Mouse (Mus musculus) right cerebral cortex, postnatal 14 days (tissue): ENCODE results near the gene Unc13a.
"Not testable (repeated sequence)": the region's sequence is repeated elsewhere in the genome, so short reads cannot be mapped to it uniquely, and the experiment has no call there.

Experiments used
- DNase-seq: peaks from one replicate; pipeline ENCODE4 v3.0.0; 2022

The Unc13a gene

DNA sequence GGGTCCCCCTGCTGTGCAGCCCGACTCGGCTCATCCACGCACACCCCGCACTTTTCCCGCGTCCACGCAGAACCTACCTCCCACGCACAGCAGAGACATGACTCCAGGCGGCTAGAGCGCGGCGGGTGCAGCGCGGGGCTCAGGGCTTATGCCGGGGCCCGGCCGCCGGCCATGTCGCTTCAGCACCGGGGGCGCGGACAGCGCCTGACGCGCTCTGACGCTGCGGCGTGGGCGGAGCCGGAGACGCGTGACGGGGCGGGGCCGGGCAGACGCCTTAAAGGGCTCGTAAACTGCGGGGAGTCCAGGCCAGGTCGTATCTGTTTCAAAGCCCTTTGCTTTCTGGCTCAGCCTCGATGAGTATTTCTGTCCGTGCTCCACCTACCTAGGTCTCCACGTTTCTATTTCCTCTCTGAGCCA is at the start of gene Unc13a:
TSS of gene Unc13a (minus strand) at position 209 of the 417 bp plus-strand sequence.
- peak; percentile 94 for DNase-seq

DNA sequence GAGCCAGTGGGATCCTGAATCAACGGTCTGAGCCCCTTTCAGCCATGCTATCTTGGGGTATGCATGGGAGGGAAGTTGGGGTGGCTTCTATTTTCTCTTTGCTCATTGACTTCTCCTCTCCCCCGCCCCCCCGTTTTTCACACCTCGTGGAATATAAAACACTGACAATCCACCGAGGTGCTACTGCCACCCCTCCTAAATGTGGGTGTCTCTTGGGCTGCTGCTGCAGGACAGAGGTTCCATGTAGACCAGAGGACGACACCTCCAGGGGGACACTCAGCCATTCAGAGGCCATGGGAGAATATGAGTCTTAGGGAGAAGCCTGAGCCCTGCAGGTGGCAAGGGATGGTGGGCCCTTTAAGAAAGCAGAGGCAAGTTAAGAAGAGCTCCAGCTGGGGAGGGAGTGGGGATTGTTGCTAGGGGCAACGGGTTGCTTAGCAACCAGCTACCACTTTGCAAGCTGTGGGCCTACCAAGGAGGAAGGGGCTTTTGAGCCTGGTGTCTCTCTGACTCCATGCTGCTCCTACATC is 48.4 kb upstream of the Unc13a start:
- peak; percentile 81 for DNase-seq

DNA sequence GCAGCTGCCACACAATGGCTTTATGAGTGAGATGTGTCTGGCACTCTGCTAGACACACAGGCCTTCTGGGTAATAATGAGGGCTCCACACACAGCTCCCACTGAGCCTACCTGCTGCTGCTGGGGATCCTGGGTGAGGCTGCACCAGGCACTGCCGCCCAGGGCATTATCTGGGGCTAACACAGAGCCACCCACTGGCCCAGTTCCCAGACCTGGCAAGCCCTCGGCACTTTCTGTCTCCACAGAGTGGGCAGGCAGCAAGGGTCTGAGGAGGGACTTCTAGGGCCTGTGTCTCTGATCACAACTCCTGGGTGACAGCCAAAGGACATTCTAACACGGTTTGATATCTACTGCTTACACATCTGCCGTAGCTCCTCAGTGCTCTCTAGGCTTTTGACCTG is 47.7 kb upstream of the Unc13a start:
- DNase-seq, result peak; percentile 61

DNA sequence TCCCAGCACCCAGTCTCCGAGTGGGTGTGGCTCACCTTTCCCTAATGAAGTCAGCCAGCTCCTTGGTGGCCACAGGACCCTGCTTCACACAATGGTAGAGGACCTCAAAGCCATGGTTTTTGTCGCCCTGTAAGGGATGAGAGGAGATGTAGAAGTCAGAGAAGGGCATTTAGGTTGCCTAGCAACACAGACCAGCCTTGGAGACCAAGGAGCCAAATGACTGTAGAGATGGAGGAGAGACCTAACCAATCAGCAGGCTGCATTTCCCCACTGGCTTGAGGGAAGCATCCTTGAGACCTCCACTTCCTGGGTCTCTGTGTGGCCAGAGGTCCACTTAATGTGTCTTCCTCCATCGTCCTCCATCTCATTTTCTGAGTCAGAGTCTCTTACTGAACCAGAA is 46.7 kb upstream of the Unc13a start:
- no peak for DNase-seq

DNA sequence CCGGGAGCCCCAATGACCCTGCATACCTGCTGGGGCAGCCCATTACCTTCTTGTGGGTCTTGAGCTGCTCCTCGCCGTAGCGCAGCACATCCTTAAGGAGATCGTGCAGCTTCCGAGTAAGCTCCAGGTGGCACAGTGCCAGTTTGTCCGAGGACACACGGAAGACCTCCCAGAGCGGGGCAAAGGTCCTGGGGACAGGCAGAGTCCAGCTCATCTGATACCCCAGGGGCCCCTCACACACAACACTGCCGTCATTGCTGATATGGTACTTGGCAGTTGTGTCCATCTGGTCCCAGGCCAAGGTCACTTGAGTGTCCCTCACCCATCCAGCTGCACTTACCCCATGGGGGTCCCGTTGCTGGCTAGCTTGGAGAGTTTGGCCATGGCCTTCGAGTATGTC is 45.5 kb upstream of the Unc13a start:
- DNase-seq, result no peak

DNA sequence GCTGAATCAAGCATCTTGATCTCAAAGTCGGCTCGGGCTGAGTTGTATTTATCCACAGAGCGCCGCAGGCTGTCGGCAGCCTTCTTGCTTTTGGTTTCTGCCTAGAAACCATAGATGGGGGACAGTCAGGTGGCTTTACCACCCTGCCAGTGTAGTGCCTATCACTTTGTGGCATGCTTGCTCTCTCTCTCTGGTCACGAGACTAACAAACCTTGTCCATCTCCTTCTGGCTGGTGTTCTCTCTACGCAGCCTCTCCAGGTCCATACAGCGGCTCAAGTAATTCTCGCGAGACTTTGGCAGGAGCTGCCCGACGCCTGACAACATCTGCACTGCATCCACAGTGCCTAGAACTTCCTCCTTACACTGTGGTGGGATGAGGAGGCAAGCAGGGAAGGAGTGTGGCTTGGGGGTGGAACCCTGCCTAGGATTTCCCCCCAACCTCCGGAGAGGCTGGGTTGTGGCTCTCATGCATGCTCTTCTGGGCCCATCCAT is 45.0 kb upstream of the Unc13a start:
- DNase-seq, result no peak

DNA sequence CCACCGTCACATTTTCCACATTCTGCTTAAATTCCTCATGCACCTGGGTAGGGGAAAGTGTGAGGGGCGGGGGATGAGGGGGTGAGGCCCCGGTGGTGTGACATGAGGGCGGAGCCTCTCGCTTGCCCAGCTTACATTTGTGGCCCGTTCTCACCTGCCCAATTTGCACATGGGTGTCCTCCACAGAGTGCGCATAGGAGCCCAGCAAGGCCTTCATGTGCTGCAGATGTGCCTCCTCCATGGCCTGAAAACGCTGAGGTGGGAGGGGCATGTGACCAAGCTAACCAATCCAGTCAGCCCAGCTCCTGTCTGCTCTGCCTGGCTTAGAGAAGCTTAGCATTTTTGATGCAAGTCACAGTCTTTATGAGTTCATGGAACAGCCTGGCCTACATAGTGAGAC is 44.0 kb upstream of the Unc13a start:
- DNase-seq, result no peak

DNA sequence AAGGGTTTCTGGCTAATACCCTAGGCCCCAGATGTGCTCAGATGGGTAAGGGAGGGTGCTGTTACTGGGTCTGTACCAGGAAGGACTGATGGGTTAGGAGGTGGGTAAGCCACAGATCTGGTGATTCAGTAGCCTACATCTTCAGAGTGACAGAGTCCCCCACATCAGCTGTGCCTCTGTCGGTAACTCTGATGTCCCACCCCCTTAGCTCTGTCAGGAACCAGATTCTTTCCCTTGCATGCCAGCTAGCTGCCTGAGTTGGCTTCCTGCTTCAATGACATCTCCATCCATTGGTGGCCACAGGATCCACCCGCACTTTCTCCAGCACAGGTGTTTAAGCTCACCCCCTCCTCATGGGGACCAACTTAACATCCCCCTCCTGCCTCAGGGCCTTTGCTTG is 40.0 kb upstream of the Unc13a start:
- DNase-seq, result no peak

DNA sequence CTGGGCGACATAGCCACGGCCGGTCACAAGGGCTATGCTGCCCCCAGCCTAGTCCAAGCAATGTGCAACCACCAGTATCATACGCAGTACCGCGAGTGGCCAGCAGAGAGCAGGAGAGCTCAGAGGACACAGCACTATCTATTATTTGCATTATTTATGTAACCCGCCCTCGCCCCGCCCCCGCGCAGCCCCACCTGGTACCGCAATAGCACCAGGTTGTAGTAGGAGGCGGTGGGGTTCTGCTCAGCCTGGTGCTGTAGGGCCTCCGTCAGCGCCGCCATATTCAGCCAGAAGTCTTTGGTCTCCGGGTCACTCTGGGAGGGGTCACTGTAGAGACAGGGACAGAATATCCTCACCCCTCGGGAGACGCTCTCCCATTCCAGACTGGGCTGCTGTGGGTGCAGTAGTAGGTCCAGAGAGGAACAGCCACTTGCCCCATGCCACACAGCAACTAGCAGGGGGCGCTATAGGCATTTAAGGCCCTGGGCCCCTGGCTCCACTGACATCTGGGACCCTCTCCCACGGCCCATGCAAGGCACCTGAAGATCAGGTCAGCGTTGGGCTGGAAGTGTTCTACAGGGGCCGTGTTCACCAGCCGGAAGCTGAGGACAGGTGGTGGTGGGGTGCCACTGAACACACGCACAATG is 38.4 kb upstream of the Unc13a start:
- peak; percentile 92 for DNase-seq

DNA sequence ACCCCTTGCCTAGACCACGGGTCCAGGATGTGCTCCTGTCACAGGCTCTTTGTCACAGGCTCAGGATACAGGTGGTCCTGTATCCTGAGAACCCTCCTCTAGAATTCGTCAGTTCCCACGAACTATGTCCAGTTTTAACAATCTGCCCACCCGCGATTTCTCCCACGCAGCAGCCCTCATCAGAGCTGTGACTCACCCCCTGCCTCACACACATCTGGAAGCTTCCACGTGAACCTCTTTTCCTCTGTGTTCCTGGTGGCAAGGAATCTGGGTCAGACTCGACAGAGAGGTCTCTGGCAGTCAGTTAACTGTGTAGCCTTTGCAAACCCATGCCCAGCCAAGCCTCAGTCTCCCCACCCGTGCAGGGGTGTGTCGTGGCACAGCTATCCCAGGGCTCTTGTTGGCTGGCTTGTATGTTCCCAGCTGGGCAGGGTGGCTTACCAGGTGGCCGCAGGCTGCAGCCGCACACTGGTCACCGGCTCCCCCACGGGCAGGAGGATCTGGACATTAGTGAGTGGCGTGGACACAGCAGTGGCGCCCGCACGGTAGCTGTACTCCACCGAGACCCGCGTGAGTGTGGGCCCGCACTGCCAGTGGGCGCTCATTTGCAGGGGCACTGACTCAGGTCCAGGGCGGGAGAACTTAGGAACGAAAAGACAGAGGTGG is 37.7 kb upstream of the Unc13a start:
- peak; percentile 14 for DNase-seq

DNA sequence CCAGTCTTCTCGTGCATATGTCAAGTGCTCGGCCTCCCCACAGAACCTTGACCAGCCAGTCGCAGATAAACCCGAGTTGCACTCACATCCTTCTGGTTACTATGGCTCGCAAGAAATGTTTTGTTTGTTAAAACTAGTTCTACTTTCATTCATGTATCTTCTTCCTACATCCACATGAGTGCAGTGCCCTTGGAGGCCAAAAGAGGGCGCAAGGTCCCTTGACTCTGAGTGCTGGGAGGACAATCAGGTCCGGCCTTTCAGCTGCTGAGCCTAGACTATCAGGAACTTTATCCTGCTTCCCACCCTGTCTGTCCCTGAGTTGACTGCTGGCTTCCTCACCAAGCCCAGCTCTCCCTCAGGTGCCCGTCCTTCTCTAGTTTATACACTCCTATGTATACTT is 36.3 kb upstream of the Unc13a start:
- peak; percentile 61 for DNase-seq

DNA sequence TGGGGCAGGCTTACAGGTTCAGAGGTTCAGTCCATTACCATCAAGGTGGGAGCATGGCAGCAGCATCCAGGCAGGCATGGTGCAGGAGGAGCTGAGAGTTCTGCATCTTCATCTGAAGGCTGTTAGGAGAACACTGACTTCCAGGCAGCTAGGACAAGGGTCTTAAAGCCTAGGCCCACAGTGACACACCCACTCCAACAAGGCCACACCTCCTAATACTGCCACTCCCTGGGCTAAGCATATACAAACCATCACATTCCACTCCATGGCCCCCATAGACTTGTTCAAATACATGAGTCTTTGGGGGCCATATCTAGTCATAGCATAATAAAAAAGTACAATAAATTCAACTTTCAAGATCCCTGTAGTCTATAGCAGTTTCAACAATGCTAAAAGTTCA is 31.8 kb upstream of the Unc13a start:
- DNase-seq, result not testable (repeated sequence)

DNA sequence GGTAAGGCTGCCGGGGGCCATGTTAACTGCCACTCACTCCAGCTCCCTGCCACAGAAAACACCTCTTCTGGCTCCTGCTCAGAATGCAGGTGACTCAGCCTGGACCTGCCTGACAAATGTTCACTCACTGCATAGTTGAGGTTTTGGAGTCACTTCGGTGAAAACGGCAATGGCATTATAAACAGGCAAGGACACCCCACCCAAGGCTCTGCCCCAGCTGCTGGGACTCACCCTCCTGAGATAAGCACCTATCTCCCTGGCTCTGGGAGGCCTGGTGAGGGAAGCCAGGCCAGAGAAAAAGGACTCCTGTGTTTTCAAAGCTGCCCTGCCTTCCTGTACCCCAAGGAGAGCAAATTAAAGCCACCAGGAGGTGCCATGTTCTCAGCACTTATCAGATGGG is 31.4 kb upstream of the Unc13a start:
- DNase-seq, result no peak

DNA sequence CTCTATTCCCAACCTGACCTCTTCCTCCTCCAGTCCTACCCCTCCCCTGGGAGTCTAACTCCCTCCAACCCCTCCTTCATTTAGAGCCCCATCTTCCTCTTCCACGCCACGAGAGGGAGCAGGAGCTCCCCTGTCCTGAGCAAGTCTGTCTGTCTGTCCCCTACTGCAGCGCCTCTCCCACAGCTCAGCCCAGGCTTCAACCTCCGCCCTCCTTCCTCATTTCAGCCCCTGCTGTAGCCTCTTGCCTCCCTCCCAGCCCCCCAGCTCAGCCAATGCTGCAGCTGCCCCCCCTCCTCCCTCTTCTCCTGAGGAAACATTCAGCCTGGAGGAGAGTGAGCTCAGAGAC is 30.5 kb upstream of the Unc13a start:
- no peak for DNase-seq

DNA sequence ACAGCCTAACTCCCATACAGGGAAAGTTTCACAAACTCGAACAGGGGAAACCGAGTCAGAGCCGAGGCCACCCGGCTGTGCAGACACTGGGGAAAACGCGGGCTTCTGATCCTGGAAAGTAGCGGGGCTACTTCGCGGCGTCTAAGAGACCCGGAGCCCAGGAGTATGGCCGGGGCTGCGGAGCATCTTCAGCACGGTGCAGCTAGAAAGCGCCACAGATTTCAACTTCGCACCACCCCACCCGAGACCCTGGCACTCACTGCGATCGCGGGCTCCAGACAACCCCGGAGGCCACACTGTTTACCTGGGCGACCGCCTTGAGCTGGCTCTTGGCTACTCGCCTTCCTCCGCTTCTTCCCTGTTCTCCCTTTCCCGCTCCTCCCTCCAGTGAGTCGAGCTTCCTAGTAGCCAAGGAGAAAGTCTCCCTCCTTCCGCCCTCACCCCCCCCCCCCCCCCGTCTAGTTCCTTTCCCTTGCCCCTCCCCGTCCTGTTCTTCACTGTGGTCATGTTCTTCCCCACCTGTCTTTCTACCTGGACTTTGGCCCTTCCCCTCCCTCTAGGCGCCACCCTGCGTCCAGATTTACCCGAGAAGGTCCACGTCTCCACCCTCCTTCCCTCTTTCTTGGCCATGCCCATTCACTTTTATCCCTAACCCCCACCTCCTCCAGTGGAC is 30.0 kb upstream of the Unc13a start, which contains the start of gene B3gnt3:
TSS of gene B3gnt3 (minus strand) at position 376 of the 673 bp plus-strand sequence.
- DNase-seq, result no peak

DNA sequence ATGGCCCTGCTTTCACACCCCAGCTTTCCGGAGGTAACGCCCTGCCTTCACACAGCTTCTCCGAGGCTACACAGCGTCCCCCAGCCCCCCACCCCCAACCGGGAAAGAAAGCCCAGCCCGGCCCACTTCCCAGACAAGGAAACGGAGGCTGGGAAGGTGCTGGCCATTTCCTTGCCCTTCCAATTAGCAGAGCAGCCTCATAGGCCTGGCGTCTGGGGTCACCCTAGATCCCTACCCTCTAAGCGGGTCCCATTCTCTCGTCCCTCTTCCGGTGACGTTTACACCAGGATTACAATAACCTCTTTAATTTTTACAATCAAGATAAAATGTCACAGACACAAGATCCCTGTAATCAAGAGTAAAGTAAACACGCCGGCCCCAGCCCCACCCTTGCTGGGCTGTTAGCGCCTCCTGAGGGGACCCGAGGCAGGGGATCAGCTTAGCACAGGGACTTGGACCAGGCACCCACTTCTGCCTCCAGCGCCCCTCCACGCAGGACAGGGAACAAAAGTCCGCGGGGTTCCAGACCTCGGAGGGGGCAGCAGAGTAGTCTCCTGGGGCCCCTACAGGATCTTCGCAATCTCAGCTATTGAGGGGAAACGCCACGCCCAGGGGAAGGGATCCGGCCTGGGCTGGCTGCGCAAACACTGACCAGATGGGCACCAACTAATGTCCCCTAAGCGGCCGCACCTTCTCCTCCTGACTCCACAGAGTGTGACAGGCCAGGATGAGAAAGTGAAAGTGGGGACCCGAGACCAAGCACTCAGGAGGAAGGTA is 29.1 kb upstream of the Unc13a start:
- DNase-seq, result no peak

DNA sequence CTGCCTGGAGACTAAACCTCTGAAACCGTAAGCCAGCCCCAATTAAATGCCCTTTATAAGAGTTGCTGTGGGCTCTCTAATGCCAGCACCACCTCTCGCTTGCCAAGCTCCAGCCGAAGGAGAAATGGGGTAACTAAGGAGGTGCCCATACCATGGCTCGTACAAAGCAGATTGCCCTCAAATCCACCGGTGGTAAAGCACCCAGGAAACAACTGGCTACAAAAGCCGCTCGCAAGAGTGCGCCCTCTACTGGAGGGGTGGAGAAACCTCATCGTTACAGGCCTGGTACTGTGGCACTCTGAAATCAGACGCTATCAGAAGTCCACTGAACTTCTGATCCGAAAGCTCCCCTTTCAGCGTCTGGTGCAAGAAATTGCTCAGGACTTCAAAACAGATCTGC is 23.9 kb upstream of the Unc13a start:
- DNase-seq, result not testable (repeated sequence)

DNA sequence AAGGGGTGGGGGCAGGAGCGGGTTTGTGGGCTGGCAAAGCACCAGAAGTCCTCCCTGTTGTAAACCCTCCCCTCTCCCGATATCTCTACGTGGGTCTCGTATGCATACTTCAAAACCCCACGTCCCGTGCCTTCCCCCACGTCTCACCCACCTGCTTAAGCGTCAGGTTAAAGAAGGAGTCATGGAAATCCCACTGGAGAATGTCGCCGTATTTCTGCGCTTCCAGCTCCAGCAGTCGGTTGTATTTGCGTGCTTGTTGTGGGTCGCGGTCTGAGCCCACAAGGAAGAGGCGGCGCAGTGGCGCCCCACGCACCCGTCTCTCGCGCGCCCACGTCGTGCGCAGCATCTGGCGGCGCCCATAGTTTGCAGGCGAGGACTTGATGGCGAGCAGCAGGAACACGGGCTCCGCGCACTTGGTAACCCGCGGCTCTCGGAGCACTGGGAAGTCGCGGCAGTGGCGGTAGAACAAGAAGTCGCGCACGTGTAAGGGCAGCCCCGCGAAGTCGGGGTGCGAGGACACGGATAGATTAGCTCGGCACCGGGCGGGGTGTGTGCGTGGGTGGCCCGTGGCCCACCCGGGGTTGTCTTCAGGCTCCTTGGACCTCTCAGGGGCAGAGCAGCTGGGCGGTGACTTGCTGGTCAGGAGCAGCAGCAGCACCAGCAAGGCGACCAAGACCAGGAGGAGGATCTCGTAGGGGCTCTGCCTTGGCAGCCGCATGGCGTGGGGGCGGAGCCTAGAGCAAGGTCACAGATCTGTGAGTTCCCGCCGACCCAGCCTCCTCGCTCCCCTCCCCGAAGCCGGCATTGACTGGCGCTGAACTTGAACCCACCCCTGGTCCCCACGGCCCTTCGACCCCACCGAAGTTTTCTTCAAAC is 21.8 kb upstream of the Unc13a start:
- DNase-seq, result no peak

DNA sequence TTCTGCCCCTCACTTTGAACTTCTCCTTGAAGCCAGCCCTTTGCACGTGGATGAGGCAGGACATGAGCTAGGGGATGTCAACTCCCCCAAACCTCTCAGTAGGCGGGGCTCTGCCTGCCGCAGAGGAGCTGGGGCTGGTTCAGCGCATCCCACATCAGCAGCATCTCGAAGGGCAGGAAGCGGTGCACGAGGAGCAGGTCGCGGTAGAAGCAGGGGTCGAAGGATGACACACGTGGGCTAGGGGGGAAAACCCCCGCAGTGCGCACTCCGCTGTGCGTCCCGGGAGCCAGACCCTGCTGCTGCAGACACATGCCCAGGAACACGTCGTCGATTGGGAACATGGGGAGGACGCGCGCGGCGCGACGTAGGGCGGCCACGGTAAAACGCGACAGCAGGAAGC is 21.0 kb upstream of the Unc13a start:
- no peak for DNase-seq

DNA sequence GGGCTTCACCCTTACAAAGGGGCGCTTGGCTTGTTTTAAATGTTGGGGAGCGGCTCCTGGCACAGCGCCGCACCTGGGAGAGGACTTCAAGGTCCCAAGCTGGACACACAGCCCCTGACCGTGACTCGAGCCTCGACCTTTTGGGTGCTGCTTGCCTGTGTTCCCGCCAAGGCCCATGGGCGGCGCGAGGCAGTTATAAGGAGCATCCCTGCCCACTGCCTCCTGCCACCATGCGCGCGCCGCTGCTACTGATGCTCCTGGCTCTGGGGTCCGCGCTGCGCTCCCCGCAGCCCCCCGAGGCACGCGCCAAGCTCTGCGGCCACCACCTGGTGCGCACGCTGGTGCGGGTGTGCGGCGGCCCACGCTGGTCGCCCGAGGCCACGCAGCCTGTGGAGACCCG is 17.5 kb upstream of the Unc13a start, which contains the start of gene Insl3:
TSS of gene Insl3 (plus strand) at position 187 of the 400 bp plus-strand sequence.
- no peak for DNase-seq

DNA sequence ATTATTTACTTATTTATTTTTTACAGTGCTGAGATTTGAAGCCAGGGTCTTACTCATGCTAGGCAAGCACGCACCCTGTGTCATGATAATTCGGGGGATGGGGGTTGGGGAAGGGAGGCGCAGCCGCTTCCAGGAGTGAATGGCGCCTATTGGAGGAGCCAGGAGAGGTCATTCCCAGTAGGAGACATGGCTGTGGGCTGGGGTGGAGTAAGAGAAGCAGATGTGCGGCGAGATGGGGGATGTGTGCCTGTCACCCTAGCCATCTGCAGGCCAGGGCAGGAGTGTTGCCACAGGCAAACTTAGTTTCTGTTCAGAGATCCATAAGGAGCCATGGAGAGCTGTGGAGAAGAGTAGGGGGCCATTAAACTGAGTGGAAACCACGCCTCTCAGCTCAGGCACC is 16.1 kb upstream of the Unc13a start:
- no peak for DNase-seq

DNA sequence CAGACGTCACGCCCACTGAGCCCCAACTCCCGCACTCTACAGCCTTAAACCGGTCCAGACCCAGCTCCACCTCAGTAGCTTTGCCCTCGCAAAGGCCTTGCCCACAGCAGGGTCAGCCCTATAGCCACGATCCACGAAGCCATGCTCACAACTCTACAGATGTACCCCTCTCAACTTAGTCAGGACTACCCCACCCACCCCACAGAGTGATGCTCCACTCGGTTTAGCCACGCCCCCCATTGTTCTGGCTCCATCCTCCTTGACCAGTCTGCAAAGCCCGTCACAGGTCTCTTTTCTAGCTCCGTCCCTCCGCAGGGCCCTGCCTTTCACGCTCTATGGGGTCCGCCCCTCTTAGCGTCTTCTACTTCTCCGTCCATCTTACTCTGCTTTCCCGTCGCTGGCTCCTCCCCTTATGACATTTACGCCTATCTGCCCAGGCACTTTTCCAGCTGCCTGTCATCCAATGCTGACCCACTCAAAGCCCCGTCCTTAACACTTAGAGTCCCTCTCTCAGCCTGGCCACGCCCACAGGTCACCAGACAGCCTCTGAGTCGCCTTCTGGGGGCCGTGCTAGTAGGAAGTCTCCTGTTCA is 14.7 kb upstream of the Unc13a start:
- DNase-seq, result no peak
